Mouse (Mus musculus) liver, embryonic 16.5 days (tissue): ENCODE results near the gene Thap4. TPM values are rescaled to one million over a fixed set of nuclear protein-coding genes. Genes with fewer than 3 reads are reported as not detected.
A peak's percentile ranks its signal among the peaks of the same experiment; 100 is the strongest.
"Not testable (repeated sequence)": the region's sequence is repeated elsewhere in the genome, so short reads cannot be mapped to it uniquely, and the experiment has no call there.

Source experiments
- ATAC-seq: fragments of 200-750 bp; cut with Nextera tagmentation; 2 replicates; pipeline ENCODE4 v1.8.0; 2017; ENCODE audit warnings: low read depth, mild to moderate bottlenecking, moderate number of reproducible peaks, moderate library complexity
- H3K27ac ChIP-seq: fragments of 300-500 bp; sonication (generic); 2 replicates; pipeline ENCODE4 v1.5.1; 2014; ENCODE audit warnings: mild to moderate bottlenecking, low read length
- H3K27me3 ChIP-seq: fragments of 300-500 bp; sonication (generic); 2 replicates; pipeline ENCODE4 v1.6.1; 2014; ENCODE audit warnings: low read depth, low read length, mixed read lengths; ENCODE audit not compliant: control insufficient read depth, insufficient read depth
- H3K36me3 ChIP-seq: fragments of 300-500 bp; sonication (generic); 2 replicates; pipeline ENCODE4 v1.6.1; 2014; ENCODE audit warnings: mild to moderate bottlenecking; ENCODE audit not compliant: control insufficient read depth, insufficient read depth
- H3K4me1 ChIP-seq: fragments of 300-500 bp; sonication (generic); 2 replicates; pipeline ENCODE4 v1.6.1; 2014; ENCODE audit warnings: low read depth, low read length, mixed read lengths; ENCODE audit not compliant: control insufficient read depth
- H3K4me2 ChIP-seq: fragments of 300-500 bp; sonication (generic); 2 replicates; pipeline ENCODE4 v1.6.1; 2014; ENCODE audit warnings: low read depth, low read length, mixed read lengths
- H3K4me3 ChIP-seq: fragments of 300-500 bp; sonication (generic); 2 replicates; pipeline ENCODE4 v1.5.1; 2014; ENCODE audit warnings: low read depth, mild to moderate bottlenecking, low read length
- H3K9ac ChIP-seq: fragments of 300-500 bp; sonication (generic); 2 replicates; pipeline ENCODE4 v1.6.1; 2014; ENCODE audit warnings: low read depth, low read length
- H3K9me3 ChIP-seq: fragments of 300-500 bp; sonication (generic); replicated peaks from 2 replicates; pipeline ENCODE4 v1.6.1; 2016; ENCODE audit warnings: low read length; ENCODE audit not compliant: control insufficient read depth
- WGBS: fragments of 180-500 bp; shearing (Covaris S2); extraction: QIAGEN DNeasy Blood & Tissue Kit; methylation state at CpG from one replicate; pipeline ENCODE4 v1.1.7; 2014; ENCODE audit not compliant: insufficient replicate concordance; 5-methylcytosine and 5-hydroxymethylcytosine counted together
- polyA plus RNA-seq: library from polyadenylated mRNA; unstranded; fragments of >200 nt; fragmentation: Nextera tagmentation; extraction: Ambion mirVana; gene quantifications from 2 replicates; pipeline ENCODE4 v1.2.1, GENCODE M21; 2015

Thap4 gene
- polyA plus RNA-seq, 1 experiment from 2014 or later: 11.9 TPM

DNA sequence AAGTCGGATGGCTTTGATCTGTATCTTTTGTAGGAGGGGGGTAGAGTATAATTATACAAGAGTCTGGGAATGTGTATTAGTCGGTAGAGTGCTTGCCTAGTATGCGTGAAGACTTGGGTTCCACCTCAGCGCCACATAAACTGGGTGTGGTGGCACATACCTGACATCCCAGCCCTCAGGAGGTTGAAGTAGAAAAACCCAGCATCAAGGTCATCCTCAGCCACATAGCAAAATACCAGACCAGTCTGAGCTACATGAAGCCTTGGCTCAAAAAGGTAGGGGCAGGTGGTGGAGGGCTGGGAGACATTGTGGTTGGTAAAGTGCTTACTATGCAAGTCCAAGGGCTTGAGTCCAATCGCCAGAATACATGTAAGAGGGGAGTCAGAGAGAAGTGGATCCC is 82.0 kb downstream of the Thap4 start:
- no peaks in the 10 kb centered on the region for H3K9me3 ChIP-seq
- ATAC-seq: no peak
- peaks cover 12% of the 10 kb centered on the region for H3K4me1 ChIP-seq
- H3K9ac ChIP-seq: no peak overlapping the region
- H3K4me2 ChIP-seq: no peak overlapping the region
- H3K27me3 ChIP-seq: no peaks in the 10 kb centered on the region
- no peak overlapping the region for H3K4me3 ChIP-seq
- WGBS: 68% methylated on average over 5 of the region's 5 CpGs
- H3K36me3 ChIP-seq: no peaks in the 10 kb centered on the region
- no peak overlapping the region for H3K27ac ChIP-seq

- peaks cover 16% of the 10 kb centered on the region for H3K4me1 ChIP-seq
- no peak overlapping the region for H3K9ac ChIP-seq
- no peak for ATAC-seq
- no peak overlapping the region for H3K27ac ChIP-seq
- no peak overlapping the region for H3K4me2 ChIP-seq
- no peaks in the 10 kb centered on the region for H3K9me3 ChIP-seq
- H3K36me3 ChIP-seq: no peaks in the 10 kb centered on the region
- no peak overlapping the region for H3K4me3 ChIP-seq
- no peaks in the 10 kb centered on the region for H3K27me3 ChIP-seq
These were observed 84.7 kb downstream of the Thap4 start for GRCm38 (mm10) chr1:93669941-93670340.

DNA sequence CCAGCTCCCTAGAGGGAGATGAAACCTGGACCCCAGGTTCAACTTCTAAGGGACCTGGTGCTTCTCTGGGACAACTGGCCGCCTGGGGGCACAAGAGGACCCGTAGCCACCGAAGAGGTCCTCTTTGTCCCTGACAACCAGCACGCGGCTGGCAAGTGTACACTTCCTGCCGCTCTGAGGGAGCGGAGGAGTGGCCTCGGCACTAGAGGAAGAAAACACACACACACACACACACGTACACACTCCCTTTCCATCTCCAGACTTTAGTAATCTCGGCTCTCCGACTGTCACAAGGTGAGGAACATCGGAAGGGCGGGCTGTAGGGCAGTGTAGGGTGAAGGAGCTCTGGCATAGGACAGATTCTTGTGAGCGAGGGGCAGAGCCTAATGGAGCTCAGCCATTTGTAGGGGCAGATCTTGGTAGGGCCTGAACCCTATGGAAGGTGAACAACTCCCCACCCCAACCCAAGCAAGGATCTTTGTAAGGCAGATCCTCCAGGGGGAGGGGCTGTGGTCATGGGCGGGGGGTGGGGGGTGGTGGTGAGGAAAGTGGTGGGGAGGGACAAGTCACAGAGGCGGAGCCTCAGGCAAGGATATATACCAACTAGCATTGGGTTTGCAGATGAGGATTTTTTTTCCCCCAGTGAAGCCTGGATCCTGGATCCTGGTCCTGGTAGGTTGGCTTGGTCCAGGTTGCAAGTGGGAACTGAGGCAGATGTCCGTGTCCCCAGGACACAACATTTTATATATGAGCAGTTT is 85.7 kb downstream of the Thap4 start:
- Histone ChIP-seq H3K4me3 (peak overlapping the region; percentile 42), H3K27me3 (no peaks in the 10 kb centered on the region), H3K36me3 (no peaks in the 10 kb centered on the region), H3K9ac (peak overlapping the region; percentile 39; the same call in 1 of the 2 replicates), H3K4me1 (peaks cover 16% of the 10 kb centered on the region), H3K27ac (no peak overlapping the region), H3K4me2 (peak overlapping the region; percentile 59), H3K9me3 (no peaks in the 10 kb centered on the region)
- peak; percentile 81 for ATAC-seq
- WGBS: 6% methylated on average over 17 of the region's 17 CpGs

DNA sequence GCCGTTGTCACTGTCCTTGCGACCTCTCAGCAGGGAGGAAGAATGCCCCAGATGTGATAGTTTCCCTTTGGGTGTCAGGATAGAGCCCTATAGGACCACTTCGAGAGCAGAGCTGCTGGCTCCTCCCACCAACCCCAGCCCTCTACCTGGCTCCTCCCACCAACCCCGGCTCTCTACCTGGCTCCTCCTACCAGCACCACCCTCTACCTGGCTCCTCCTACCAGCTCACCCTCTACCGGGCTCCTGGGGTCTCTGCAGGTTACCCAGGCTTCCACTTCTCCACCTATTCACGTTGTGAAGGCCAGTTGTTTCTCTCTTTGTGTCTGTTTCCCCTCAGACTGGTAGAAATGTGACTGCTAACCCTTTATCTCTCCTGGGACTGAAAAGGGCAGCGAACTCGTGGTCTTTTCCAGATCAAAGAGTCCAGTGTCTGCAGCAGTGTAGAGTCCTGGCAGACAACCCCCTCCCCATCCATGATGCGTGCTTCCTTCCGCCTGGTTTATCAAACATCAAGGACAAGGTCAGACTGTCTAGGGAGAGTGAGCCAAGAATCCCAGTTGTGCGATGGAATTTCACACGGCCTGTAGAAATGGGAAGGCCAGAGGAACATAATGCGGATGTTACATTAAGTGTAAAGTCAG is 86.8 kb downstream of the Thap4 start:
- no peak overlapping the region; the same call in 1 of the 2 replicates for H3K4me2 ChIP-seq
- H3K36me3 ChIP-seq: no peaks in the 10 kb centered on the region
- H3K9ac ChIP-seq: no peak overlapping the region
- 27% methylated on average over 13 of the region's 13 CpGs for WGBS
- H3K27ac ChIP-seq: no peak overlapping the region
- H3K4me3 ChIP-seq: no peak overlapping the region
- ATAC-seq: peak; percentile 53
- H3K9me3 ChIP-seq: no peaks in the 10 kb centered on the region
- H3K27me3 ChIP-seq: no peaks in the 10 kb centered on the region
- peaks cover 16% of the 10 kb centered on the region for H3K4me1 ChIP-seq

GRCm38 (mm10) chr1:93658559-93658958 is 96.1 kb downstream of the Thap4 start, which contains the start of gene Stk25:
Gene Stk25, minus strand, starts transcription at chr1:93658659.
- not testable (repeated sequence) for H3K27ac ChIP-seq

DNA sequence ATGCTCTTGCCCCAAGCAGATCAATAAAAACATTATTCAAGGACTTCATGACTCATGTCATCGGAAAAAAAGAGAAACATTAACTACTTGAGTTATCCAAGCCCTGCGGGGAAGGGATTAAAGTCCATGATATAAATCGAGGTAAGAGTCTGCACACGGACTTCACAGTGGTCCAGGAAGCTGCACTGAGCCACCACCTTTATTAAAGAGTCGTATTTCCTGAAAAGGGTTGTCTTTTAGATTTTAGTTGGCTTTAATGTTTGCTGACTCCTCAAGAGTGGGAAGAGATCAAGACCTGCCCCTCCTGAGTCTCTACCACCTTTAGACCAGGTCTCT is 97.7 kb downstream of the Thap4 start:
- no peaks in the 10 kb centered on the region for H3K27me3 ChIP-seq
- ATAC-seq: no peak
- no peak overlapping the region for H3K9ac ChIP-seq
- no peaks in the 10 kb centered on the region for H3K36me3 ChIP-seq
- no peaks in the 10 kb centered on the region for H3K9me3 ChIP-seq
- no peak overlapping the region for H3K4me2 ChIP-seq
- WGBS: 63% methylated on average over 5 of the region's 5 CpGs
- H3K27ac ChIP-seq: no peak overlapping the region
- peaks cover 2% of the 10 kb centered on the region for H3K4me1 ChIP-seq
- no peak overlapping the region for H3K4me3 ChIP-seq

More at GRCm38 (mm10) chr1:93658559-93658958, 96.1 kb downstream of the Thap4 start, which contains the start of gene Stk25:
- H3K4me3 ChIP-seq, H3K27me3 ChIP-seq, H3K36me3 ChIP-seq, H3K9me3 ChIP-seq, H3K4me1 ChIP-seq, ATAC-seq, H3K9ac ChIP-seq, H3K4me2 ChIP-seq: not testable (repeated sequence)

- Histone ChIP-seq H3K27me3 (no peaks in the 10 kb centered on the region), H3K4me2 (no peak overlapping the region), H3K4me1 (peaks cover 2% of the 10 kb centered on the region), H3K36me3 (no peaks in the 10 kb centered on the region), H3K9me3 (no peaks in the 10 kb centered on the region), H3K4me3 (no peak overlapping the region), H3K9ac (no peak overlapping the region), H3K27ac (no peak overlapping the region)
- ATAC-seq: no peak
- WGBS: 46% methylated on average over 7 of the region's 7 CpGs
These were observed 98.2 kb downstream of the Thap4 start for GRCm38 (mm10) chr1:93656325-93657024.

- 44% methylated on average over 2 of the region's 2 CpGs for WGBS
- ATAC-seq: peak; percentile 85
- Histone ChIP-seq H3K9me3 (no peaks in the 10 kb centered on the region), H3K4me3 (no peak overlapping the region), H3K36me3 (no peaks in the 10 kb centered on the region), H3K9ac (no peak overlapping the region), H3K4me1 (peaks cover 2% of the 10 kb centered on the region), H3K27me3 (no peaks in the 10 kb centered on the region), H3K27ac (no peak overlapping the region), H3K4me2 (no peak overlapping the region)
These were observed 99.9 kb downstream of the Thap4 start for GRCm38 (mm10) chr1:93654798-93655197.

DNA sequence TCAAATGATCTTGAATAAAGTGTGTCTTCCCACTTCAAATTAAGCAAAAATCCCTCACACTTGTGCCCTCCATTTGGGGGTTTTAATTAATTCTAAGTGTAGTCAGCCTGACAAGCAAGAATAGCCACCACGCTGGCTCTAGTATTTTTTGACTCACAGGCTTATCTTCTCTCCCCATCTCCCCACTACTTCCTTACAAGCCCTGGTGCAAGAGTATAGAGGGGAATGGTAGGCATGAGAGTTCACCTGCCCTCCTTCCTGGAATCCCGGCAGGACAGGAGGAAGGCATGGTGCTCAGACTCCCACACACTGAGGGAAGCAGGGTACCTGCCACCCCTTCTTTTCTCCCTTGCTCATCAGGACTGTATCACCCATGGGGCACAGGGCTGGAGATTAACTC is 100.4 kb downstream of the Thap4 start:
- Histone ChIP-seq H3K9me3 (no peaks in the 10 kb centered on the region), H3K9ac (no peak overlapping the region), H3K27me3 (no peaks in the 10 kb centered on the region), H3K4me3 (no peak overlapping the region), H3K4me2 (no peak overlapping the region), H3K36me3 (no peaks in the 10 kb centered on the region), H3K4me1 (peaks cover 2% of the 10 kb centered on the region), H3K27ac (no peak overlapping the region)
- no peak for ATAC-seq
- WGBS: 2% methylated on average over 2 of the region's 2 CpGs
